Mouse (Mus musculus) thymus, adult 2 months (tissue): ENCODE measurements around the gene Prkcz. TPM values are rescaled to one million over a fixed set of nuclear protein-coding genes. Genes with fewer than 3 reads are reported as not detected.
"Not testable (repeated sequence)": the region's sequence is repeated elsewhere in the genome, so short reads cannot be mapped to it uniquely, and the experiment has no call there.

Source experiments
- DNase-seq: peaks from one replicate; pipeline ENCODE4 v3.0.0; 2021
- H3K27ac ChIP-seq: fragments of 200-500 bp; 2 replicates; pipeline ENCODE4 v1.5.1; 2012; ENCODE audit warnings: low read length, control low read depth; ENCODE audit not compliant: control insufficient read depth, insufficient read depth
- H3K27me3 ChIP-seq: fragments of 200-500 bp; 2 replicates; pipeline ENCODE4 v1.6.1; 2012; ENCODE audit warnings: mild to moderate bottlenecking, low read length, moderate library complexity, mixed read lengths; ENCODE audit not compliant: control insufficient read depth, insufficient read depth
- H3K36me3 ChIP-seq: fragments of 200-500 bp; 2 replicates; pipeline ENCODE4 v1.6.1; 2012; ENCODE audit warnings: mild to moderate bottlenecking, low read length, moderate library complexity; ENCODE audit not compliant: control insufficient read depth, insufficient read depth
- H3K4me1 ChIP-seq: fragments of 200-500 bp; replicated peaks from 2 replicates; pipeline ENCODE4 v1.6.1; 2012; ENCODE audit warnings: low read length; ENCODE audit not compliant: control insufficient read depth, insufficient read depth
- H3K4me3 ChIP-seq: fragments of 200-500 bp; 2 replicates; pipeline ENCODE4 v1.5.1; 2012; ENCODE audit warnings: mild to moderate bottlenecking, low read length, control low read depth, moderate library complexity; ENCODE audit not compliant: control insufficient read depth, insufficient read depth
- CTCF ChIP-seq: fragments of 200-500 bp; IDR thresholded peaks from 2 replicates; pipeline ENCODE4 v1.5.1; 2012; ENCODE audit warnings: mild to moderate bottlenecking, control low read depth, low read length, moderate library complexity, borderline replicate concordance; ENCODE audit not compliant: control insufficient read depth, poor library complexity, insufficient read depth; ENCODE audit errors: extremely low read depth
- POLR2A ChIP-seq: fragments of 200-500 bp; IDR thresholded peaks from 2 replicates; pipeline ENCODE4 v1.6.1; 2012; ENCODE audit warnings: mild to moderate bottlenecking, low read length, control low read depth, moderate library complexity; ENCODE audit not compliant: control insufficient read depth, poor library complexity, insufficient read depth; ENCODE audit errors: extremely low read depth
- WGBS: fragments of 180-500 bp; shearing (Covaris S2); methylation state at CpG from one replicate; pipeline ENCODE4 v1.1.7; 2018; 5-methylcytosine and 5-hydroxymethylcytosine counted together
- polyA plus RNA-seq: library from polyadenylated mRNA; depleted of rRNA; stranded (reverse); fragments of >200 nt; gene quantifications from 2 replicates; pipeline ENCODE4 v1.2.3, GENCODE M21; 2012

Prkcz gene
- polyA plus RNA-seq, 1 experiment: 8.5 TPM

DNA sequence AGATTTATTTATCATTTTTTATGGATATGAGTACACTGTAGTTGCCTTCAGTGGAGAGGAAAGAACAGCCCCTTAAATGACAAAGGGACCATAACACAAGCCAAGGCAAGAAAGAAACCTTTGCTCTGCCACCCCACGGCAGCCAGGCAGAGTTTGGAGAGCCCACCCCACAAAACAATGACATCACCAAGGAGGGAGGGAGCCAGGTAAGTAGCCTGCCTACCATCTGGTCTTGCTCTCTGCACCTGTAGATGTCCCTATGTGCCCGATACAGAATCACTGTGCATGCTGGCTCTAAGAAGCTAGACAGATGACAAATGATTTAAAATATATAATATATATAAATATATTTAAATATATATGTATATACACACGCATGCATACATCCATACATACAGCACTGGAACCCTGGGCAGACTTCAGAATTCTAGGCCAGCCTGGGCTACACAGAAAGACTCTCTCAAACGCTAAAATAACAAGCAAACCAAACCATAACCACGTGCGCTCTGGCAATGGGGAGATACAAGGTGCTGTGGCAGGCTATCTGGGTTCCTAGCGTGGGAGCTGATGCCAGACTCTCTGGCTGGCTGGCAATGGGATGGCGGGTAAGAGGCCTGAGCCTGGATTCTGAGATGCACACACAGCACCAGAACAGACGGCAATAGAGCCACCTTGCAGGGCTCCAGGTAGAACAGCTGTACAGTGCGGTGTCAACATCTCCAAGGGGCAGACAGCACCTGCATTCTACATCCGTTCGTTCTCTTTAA is 24.7 kb downstream of the Prkcz start:
- WGBS: 95% methylated on average over 12 of the region's 12 CpGs
- no peaks in the 10 kb centered on the region for H3K4me1 ChIP-seq
- no peak overlapping the region for H3K4me3 ChIP-seq
- no peaks in the 10 kb centered on the region for H3K36me3 ChIP-seq
- no peak for DNase-seq
- no peaks in the 10 kb centered on the region for H3K27me3 ChIP-seq
- H3K27ac ChIP-seq: no peak overlapping the region
- TF ChIP-seq POLR2A: no peak
- TF ChIP-seq CTCF: no peak

DNA sequence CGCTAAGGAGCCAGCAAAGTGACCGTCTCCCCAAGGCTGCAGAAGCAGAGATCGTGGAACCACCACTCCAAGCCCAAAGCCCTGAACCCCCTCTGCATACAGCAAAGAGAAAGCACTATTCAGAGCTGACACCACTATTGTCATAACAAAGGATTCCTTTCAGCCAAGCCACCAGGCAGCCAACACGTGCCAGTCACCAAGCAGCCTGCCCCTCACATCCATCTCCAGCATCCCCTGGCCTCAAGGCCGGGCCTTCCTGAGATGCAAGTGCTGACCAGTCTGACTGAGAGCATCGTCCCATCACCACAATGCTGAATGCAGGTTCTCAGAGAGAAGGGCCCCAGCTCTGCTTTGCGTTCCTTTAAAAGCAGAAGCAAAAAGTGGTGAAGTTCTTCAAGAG is 28.9 kb downstream of the Prkcz start:
- TF ChIP-seq CTCF (no peak), POLR2A (no peak)
- Histone ChIP-seq H3K4me3 (no peak overlapping the region), H3K36me3 (no peaks in the 10 kb centered on the region), H3K4me1 (no peaks in the 10 kb centered on the region), H3K27me3 (no peaks in the 10 kb centered on the region), H3K27ac (no peak overlapping the region)
- DNase-seq: no peak
- 86% methylated on average over 7 of the region's 7 CpGs for WGBS

DNA sequence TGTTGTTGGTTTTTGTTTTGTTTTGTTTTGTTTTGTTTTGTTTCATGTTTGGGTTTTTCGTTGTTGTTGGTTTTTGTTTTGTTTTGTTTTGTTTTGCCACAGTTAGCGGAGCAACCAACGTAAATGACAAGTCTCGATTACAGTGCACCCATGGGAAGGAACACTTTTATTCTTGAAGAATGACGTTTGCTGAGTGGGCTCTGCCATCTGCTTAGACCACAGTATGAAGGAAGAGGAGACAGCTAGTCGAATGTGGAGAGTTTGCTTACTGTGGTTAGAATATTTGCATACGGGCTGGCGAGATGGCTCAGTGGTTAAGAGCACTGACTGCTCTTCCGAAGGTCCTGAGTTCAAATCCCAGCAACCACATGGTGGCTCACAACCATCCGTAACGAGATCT is 32.8 kb downstream of the Prkcz start:
- not testable (repeated sequence) for H3K4me3 ChIP-seq, H3K4me1 ChIP-seq, DNase-seq, H3K27me3 ChIP-seq, H3K27ac ChIP-seq, H3K36me3 ChIP-seq
- WGBS: 78% methylated on average over 11 of the region's 11 CpGs

DNA sequence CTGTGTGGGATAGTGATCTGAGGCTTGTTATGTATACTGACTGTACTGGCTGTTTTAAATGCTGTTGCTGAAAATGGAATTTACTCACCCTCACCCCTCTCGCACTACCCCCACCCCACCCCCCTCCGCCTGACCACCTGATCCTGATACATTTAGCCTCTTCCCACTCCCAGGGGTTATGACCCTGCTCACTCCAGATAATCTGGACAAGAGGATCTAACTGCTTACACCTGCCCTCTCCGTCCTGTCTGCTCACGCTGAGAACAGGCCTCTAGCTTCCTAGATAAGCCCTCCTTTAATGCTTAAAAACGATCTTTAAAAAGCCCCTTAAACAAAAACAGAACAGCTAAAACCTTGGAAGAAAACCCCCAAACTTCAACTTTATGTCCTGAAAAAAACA is 35.4 kb downstream of the Prkcz start:
- no peaks in the 10 kb centered on the region for H3K36me3 ChIP-seq
- H3K27me3 ChIP-seq: no peaks in the 10 kb centered on the region
- WGBS: 88% methylated on average over 5 of the region's 5 CpGs
- TF ChIP-seq POLR2A (no peak), CTCF (no peak)
- DNase-seq: no peak
- H3K4me1 ChIP-seq: no peaks in the 10 kb centered on the region
- H3K27ac ChIP-seq: no peak overlapping the region
- H3K4me3 ChIP-seq: no peak overlapping the region

DNA sequence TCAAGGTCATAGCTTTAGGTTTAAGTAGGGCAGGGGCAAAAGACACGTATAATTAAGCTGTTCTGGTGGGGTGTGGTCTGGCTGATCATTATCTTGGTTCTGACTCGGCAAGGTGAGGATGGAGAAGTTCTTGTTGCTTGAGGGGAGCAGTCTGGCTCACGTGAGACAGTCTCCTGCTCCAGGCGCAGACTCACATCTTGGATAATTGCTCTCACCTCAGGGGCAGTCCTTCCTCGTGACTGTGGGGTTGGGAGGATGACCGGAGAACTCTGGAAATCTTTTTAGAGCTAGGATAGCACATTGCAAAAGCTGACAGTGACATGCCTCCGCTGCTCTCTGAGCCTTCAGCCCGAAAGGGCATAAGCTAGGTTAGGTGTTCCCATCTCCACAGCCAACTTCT is 36.6 kb downstream of the Prkcz start:
- no peaks in the 10 kb centered on the region for H3K4me1 ChIP-seq
- no peak overlapping the region for H3K4me3 ChIP-seq
- 77% methylated on average over 8 of the region's 8 CpGs for WGBS
- H3K27ac ChIP-seq: no peak overlapping the region
- no peaks in the 10 kb centered on the region for H3K36me3 ChIP-seq
- H3K27me3 ChIP-seq: no peaks in the 10 kb centered on the region
- TF ChIP-seq CTCF (no peak), POLR2A (no peak)
- no peak for DNase-seq

DNA sequence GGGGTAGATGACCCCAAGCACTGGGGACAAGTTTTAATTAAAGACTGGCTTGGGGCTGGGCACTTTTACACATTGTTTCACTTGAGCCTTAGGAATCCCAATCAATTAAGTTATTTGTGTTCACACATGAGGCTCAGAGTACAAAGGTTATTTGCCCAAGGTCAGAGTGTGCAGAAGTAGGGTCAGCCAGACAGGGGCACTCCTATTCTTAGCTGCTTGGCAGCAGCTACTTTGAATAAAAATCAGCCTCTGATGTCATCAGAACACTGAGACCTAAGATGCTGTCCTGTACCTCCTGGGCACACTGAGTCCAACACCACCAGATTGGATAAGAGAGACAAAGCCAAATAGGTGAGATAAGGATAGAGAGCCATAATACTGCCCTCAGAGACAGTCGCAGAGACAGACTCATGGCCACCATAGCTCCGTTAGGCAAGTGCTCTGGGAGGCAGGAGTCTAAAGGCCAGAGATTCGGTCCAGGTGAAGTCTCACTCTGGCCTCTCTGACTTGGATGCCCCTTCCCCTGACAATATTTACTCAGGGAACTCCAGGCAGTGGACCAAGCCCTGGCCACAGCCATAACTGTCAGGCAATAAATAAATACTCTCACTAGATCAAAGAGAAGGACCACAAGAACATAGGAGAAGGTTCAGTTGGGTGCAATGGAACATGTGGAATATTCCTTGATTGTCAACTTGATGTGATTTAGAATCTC is 37.9 kb downstream of the Prkcz start:
- no peaks in the 10 kb centered on the region for H3K27me3 ChIP-seq
- no peak overlapping the region for H3K4me3 ChIP-seq
- 0 out of 2 replicates have a peak, but pooled peaks cover 2% of the 10 kb centered on the region for H3K4me1 ChIP-seq
- H3K36me3 ChIP-seq: no peaks in the 10 kb centered on the region
- WGBS: 92% methylated on average over 3 of the region's 3 CpGs
- H3K27ac ChIP-seq: no peak overlapping the region
- no peak for DNase-seq
- no peak for TF ChIP-seq CTCF
- no peak for TF ChIP-seq POLR2A
